Mouse (Mus musculus) lung, postnatal 0 days (tissue): ENCODE measurements around the gene Ptprn2. TPM values are rescaled to one million over a fixed set of nuclear protein-coding genes. Genes with fewer than 3 reads are reported as not detected.
"Not testable (repeated sequence)": the region's sequence is repeated elsewhere in the genome, so short reads cannot be mapped to it uniquely, and the experiment has no call there.

Experiments
- ATAC-seq: fragments of 200-750 bp; cut with Nextera tagmentation; 2 replicates; pipeline ENCODE4 v1.8.0; 2017; ENCODE audit warnings: moderate library complexity
- DNase-seq: peaks from one replicate; pipeline ENCODE4 v3.0.0-alpha.2; 2016; ENCODE audit warnings: low spot score
- H3K27ac ChIP-seq: fragments of 300-500 bp; sonication (generic); 2 replicates; pipeline ENCODE4 v1.5.1; 2014; ENCODE audit warnings: antibody characterized with exemption, mild to moderate bottlenecking, low read length, mixed read lengths
- H3K27me3 ChIP-seq: fragments of 300-500 bp; sonication (generic); replicated peaks from 2 replicates; pipeline ENCODE4 v1.6.1; 2014; ENCODE audit warnings: low read length, mixed read lengths; ENCODE audit not compliant: insufficient read depth
- H3K36me3 ChIP-seq: fragments of 300-500 bp; sonication (generic); 2 replicates; pipeline ENCODE4 v1.6.1; 2014; ENCODE audit warnings: low read length, mixed read lengths; ENCODE audit not compliant: insufficient read depth
- H3K4me1 ChIP-seq: fragments of 300-500 bp; sonication (generic); 2 replicates; pipeline ENCODE4 v1.6.1; 2014; ENCODE audit warnings: antibody characterized with exemption, low read depth, low read length, mixed read lengths; ENCODE audit not compliant: insufficient read depth
- H3K4me2 ChIP-seq: fragments of 300-500 bp; sonication (generic); replicated peaks from 2 replicates; pipeline ENCODE4 v1.6.1; 2014; ENCODE audit warnings: low read depth, mild to moderate bottlenecking, low read length, moderate library complexity, mixed read lengths
- H3K4me3 ChIP-seq: fragments of 300-500 bp; sonication (generic); 2 replicates; pipeline ENCODE4 v1.5.1; 2014; ENCODE audit warnings: low read depth, low read length
- H3K9ac ChIP-seq: fragments of 300-500 bp; sonication (generic); replicated peaks from 2 replicates; pipeline ENCODE4 v1.6.1; 2014; ENCODE audit warnings: low read depth, mild to moderate bottlenecking
- H3K9me3 ChIP-seq: fragments of 300-500 bp; sonication (generic); 2 replicates; pipeline ENCODE4 v1.6.1; 2016; ENCODE audit warnings: low read length, mixed read lengths
- CTCF ChIP-seq: IDR thresholded peaks from 2 replicates; pipeline ENCODE4 v1.5.1; 2016; ENCODE audit warnings: antibody characterized with exemption, mild to moderate bottlenecking
- EP300 ChIP-seq: IDR thresholded peaks from 2 replicates; pipeline ENCODE4 v1.6.1; 2016; ENCODE audit warnings: antibody characterized with exemption, mild to moderate bottlenecking, control low read depth
- whole genome bisulfite sequencing: fragments of 180-500 bp; shearing (Covaris S2); extraction: QIAGEN DNeasy Blood & Tissue Kit; methylation state at CpG from one replicate; pipeline ENCODE4 v1.1.7; 2014; 5-methylcytosine and 5-hydroxymethylcytosine counted together
- polyA plus RNA-seq: library from polyadenylated mRNA; unstranded; fragments of >200 nt; fragmentation: Nextera tagmentation; extraction: Ambion mirVana; gene quantifications from 2 replicates; pipeline ENCODE4 v1.2.1, GENCODE M21; 2015

The Ptprn2 gene
- polyA plus RNA-seq, 1 experiment from 2014 or later: 0.24 TPM

DNA sequence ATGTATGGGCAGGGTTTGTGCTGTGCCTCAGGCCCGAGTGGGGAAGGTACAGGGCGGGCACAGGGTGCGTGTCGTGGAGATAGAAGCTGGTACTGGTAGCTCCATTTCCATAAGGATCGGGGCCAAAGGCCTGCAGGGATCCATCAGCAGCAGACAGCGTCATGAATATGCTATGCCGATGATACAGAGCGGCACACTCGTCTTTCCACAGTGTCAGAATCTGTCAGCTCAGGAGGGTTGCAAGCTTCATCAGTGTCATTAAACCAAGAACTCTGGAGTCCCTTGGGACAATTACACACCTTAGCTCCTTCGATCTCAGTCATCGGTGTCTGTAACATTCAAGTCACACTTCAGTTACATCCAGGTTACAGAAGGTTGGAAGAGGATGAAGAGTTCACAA is 15.1 kb downstream of the Ptprn2 start:
- H3K27me3 ChIP-seq: no peaks in the 10 kb centered on the region
- H3K36me3 ChIP-seq: no peaks in the 10 kb centered on the region
- TF ChIP-seq EP300: no peak
- no peak for TF ChIP-seq CTCF
- H3K27ac ChIP-seq: no peak overlapping the region
- H3K9ac ChIP-seq: no peak overlapping the region
- no peaks in the 10 kb centered on the region for H3K4me1 ChIP-seq
- no peak overlapping the region for H3K4me3 ChIP-seq
- 76% methylated on average over 11 of the region's 11 CpGs for WGBS
- no peaks in the 10 kb centered on the region for H3K9me3 ChIP-seq
- no peak overlapping the region for H3K4me2 ChIP-seq
- DNase-seq (no peak), ATAC-seq (no peak)

DNA sequence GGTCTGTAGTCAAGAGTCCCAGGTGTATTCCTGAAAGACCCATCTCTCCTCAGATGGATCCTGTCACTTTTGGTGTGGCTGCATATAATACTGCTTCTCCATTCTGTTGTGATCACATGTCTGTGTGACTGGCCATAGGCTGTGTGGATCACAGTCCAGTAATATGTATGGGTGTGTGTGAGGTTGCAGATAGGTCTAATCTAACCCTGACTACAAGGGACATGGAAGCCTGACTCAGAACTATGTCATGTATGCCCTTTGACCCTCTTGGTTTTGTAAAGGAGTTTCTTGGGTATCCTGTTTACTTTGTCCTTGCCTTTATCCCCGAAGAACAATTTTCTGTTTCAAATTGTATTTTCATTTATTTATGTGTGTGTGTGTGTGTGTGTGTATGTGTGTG is 27.0 kb downstream of the Ptprn2 start:
- TF ChIP-seq EP300: no peak
- no peak for TF ChIP-seq CTCF
- WGBS: 63% methylated on average over 1 of the region's 1 CpGs
- Histone ChIP-seq H3K4me1 (no peaks in the 10 kb centered on the region), H3K36me3 (no peaks in the 10 kb centered on the region), H3K27ac (no peak overlapping the region), H3K4me3 (no peak overlapping the region), H3K4me2 (no peak overlapping the region), H3K27me3 (no peaks in the 10 kb centered on the region), H3K9me3 (no peaks in the 10 kb centered on the region), H3K9ac (no peak overlapping the region)
- DNase-seq (no peak), ATAC-seq (no peak)

DNA sequence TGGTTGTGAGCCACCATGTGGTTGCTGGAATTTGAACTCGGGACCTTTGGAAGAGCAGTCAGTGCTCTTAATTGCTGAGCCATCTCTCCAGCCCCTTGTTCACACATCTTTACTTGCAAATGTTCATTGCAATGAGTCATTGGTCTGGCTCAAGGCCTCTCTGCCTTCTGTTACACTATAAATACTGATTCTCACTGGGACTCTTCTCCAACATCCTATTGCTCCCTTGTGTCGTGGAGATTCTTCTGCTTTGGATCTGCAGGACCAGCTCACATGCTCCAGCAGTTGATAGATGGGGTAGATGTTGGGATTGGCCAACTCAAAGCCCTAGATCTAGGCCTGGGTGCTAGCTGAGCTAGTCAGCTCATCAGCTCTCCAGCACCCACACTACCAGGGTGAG is 28.3 kb downstream of the Ptprn2 start:
- H3K9me3 ChIP-seq, ATAC-seq, H3K36me3 ChIP-seq, H3K4me3 ChIP-seq, H3K9ac ChIP-seq, H3K4me1 ChIP-seq, H3K4me2 ChIP-seq, DNase-seq, H3K27me3 ChIP-seq, H3K27ac ChIP-seq: not testable (repeated sequence)
- WGBS: 69% methylated on average over 2 of the region's 2 CpGs

DNA sequence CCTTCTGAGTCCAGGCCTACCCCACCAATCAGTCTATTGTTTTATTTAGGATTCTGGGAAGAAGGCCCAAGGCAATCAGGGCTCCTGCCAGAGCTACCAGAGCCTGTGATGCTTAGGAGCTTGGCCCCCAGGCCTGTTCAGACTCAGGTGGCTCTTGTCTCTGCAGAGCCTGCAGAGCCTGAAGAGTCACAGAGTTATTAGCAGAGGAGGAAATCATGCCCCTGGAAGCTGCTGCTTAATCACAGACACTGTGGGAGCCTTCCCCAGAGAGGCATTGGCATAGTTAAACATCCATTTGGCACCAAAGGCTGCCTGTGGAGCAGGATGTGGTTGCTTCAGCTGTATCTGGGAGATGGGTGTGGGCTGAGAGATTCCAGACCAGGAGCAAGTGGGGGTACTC is 30.3 kb downstream of the Ptprn2 start:
- no peak overlapping the region for H3K4me2 ChIP-seq

DNA sequence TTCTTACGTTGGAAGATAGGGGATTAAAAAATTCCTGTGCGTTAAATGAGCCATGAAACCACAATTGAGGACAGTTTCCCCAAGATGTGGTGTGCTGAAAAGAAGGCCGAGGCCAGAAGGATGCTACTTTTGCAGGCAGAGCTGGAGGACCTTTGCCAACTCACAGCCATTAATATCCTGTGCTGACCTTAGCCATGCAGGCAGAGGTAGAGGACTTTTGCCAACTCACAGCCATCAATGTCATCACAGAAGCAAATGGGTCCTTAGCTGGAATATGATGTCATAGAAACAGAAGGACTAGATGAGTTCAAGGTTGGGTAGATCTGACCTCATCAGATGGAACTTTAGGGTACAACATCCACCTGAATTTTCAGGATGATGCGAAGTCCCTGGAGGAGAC is 43.3 kb downstream of the Ptprn2 start:
- no peaks in the 10 kb centered on the region for H3K36me3 ChIP-seq
- H3K27ac ChIP-seq: no peak overlapping the region
- H3K4me1 ChIP-seq: no peaks in the 10 kb centered on the region
- H3K4me3 ChIP-seq: no peak overlapping the region
- ATAC-seq (no peak), DNase-seq (no peak)
- WGBS: 81% methylated on average over 4 of the region's 4 CpGs
- TF ChIP-seq EP300 (no peak), CTCF (no peak)
- H3K9me3 ChIP-seq: no peaks in the 10 kb centered on the region
- H3K4me2 ChIP-seq: no peak overlapping the region
- no peak overlapping the region for H3K9ac ChIP-seq
- H3K27me3 ChIP-seq: no peaks in the 10 kb centered on the region

More for the DNA sequence above, 30.3 kb downstream of the Ptprn2 start:
- TF ChIP-seq CTCF: no peak
- TF ChIP-seq EP300: no peak
- Histone ChIP-seq H3K4me3 (no peak overlapping the region), H3K9ac (no peak overlapping the region), H3K27me3 (no peaks in the 10 kb centered on the region), H3K4me1 (no peaks in the 10 kb centered on the region), H3K9me3 (no peaks in the 10 kb centered on the region), H3K36me3 (no peaks in the 10 kb centered on the region), H3K27ac (no peak overlapping the region)
- ATAC-seq: no peak
- DNase-seq: no peak

DNA sequence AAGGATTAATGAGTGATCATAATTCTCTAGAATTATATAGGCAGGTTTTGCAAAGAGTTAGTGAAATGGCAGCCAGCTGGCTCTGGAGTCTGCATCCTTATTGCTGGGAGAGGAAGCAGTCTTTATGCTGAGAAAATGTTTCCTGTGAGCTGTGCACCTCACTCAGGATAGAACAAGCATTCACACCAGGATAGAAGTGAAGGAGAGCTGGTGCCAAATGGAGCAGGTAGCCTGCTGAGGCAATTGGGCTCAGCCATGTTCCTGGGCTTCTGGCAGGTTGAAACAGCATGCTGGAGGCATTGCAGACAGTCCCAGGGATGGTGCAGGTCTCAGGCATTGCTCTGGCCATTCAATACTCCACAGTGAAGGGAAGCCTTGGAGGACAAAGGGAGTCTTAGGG is 47.8 kb downstream of the Ptprn2 start:
- Histone ChIP-seq H3K9ac (no peak overlapping the region), H3K36me3 (no peaks in the 10 kb centered on the region), H3K4me3 (no peak overlapping the region), H3K4me2 (no peak overlapping the region), H3K4me1 (no peaks in the 10 kb centered on the region), H3K27ac (no peak overlapping the region), H3K27me3 (no peaks in the 10 kb centered on the region), H3K9me3 (no peaks in the 10 kb centered on the region)
- TF ChIP-seq CTCF (no peak), EP300 (no peak)
- DNase-seq (no peak), ATAC-seq (no peak)

DNA sequence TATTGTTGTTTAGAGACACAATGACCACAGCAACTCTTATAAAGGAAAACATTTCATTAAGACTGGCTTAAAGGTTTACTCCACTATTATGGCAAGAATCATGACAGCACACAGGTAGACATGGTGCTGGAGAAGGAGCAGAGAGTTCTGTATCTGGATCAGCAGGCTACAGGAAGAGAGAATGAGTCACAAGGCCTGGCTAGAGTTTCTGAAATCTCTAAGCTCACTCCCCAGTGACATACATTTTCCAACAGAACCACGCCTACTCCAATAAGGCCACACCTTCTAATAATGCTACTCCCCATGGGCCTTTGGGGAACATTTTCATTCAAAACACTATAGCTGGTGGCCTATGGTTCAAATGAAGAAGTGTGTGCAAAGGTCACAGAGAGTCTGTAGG is 53.8 kb downstream of the Ptprn2 start:
- Histone ChIP-seq H3K4me2 (no peak overlapping the region), H3K27me3 (no peaks in the 10 kb centered on the region), H3K9me3 (no peaks in the 10 kb centered on the region), H3K27ac (no peak overlapping the region), H3K36me3 (no peaks in the 10 kb centered on the region), H3K4me3 (no peak overlapping the region), H3K9ac (no peak overlapping the region), H3K4me1 (no peaks in the 10 kb centered on the region)
- ATAC-seq (no peak), DNase-seq (peak; percentile 8)
- TF ChIP-seq EP300: no peak
- TF ChIP-seq CTCF: no peak
- 73% methylated on average over 1 of the region's 1 CpGs for WGBS
